Mouse (Mus musculus): ENCODE data around the gene Spz1. TPM values are rescaled to one million over a fixed set of nuclear protein-coding genes. Genes with fewer than 3 reads are reported as not detected.

The Spz1 gene
- not detected in 2 replicates for polyA plus RNA-seq (2012; rRNA removed)

GRCm38 (mm10) chr13:92576072-92576471, at the start of gene Spz1:
Gene Spz1 (minus strand): TSS chr13:92576172.

DNA sequence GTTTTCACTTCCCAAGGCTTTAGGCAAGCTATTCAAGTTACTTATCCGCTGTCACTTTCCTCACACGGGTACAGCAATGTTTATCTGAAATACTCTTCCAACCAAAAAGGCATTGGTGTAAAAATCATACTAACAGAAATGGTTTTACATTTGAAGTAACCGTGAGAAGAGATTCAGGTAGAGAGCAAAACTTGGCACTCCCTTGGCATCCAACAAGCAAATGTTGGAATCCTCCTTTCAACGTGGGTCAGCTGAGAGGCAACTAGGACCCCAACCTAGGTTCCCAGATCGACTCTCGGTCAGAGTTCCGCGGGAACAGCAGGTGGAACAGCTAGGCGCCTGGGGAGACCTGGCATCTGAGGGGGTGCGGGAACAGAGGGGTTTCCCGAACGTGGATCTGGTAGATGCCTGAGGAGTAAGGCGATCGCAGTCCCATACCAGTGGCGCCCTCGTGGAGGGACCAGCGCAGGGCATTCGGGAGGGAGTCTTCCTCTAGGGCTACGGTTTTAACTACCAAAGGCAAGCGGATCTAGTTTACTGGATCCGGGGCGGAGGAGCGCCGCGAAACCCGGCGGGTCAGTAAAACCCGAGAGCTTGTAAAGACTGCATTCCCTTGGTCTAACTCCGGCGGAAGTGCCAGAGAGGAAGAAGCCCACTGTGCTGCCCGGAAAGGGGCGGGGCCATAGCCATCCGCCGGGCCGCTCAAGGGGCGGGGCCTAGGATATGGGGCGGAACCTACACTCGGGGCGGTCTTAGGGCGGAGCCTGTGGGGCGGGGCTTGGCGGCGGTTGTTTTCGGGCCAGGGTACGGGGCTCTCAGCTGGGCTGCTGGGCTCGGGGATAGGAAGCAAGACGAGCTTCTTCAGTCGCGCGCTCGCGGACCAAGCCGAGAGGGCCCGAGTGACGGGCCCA, 34.6 kb upstream of the Spz1 start, which contains the start of gene Serinc5:
Gene Serinc5 (plus strand): TSS at position 781 of the 911 bp plus-strand sequence.

GRCm38 (mm10) chr13:92530721-92531211, 45.2 kb downstream of the Spz1 start, which contains the start of gene Zfyve16:
Gene Zfyve16 (minus strand): TSS chr13:92530868.

Other genes starting within 250 kb of the Spz1 start
- gene Dhfr, start 221.4 kb downstream of the Spz1 start, polyA plus RNA-seq (2012; rRNA removed): 0.64 and 0.88 TPM in 2 replicates
- 4.6 and 6.2 TPM in 2 replicates for gene Msh3, start 221.2 kb downstream of the Spz1 start, polyA plus RNA-seq (2012; rRNA removed)
- 0.05 TPM in 1 of 2 replicates, not detected in the other for gene Ankrd34b, start 150.3 kb downstream of the Spz1 start, polyA plus RNA-seq (2012; rRNA removed)
- 1.7 and 1.8 TPM in 2 replicates for gene Fam151b, start 92.2 kb downstream of the Spz1 start, polyA plus RNA-seq (2012; rRNA removed)
- gene Zfyve16, start 45.3 kb downstream of the Spz1 start, polyA plus RNA-seq (2012; rRNA removed): 1.5 and 1.9 TPM in 2 replicates
- gene Serinc5, start 34.9 kb upstream of the Spz1 start, polyA plus RNA-seq (2012; rRNA removed): 36.1 and 46.9 TPM in 2 replicates
- 161 and 196 TPM in 2 replicates for gene Thbs4, start 218.6 kb upstream of the Spz1 start, polyA plus RNA-seq (2012; rRNA removed)

All from colon, adult 2 months (tissue).